Mouse (Mus musculus) hindbrain, embryonic 13.5 days (tissue): ENCODE results near the gene F5. TPM values are rescaled to one million over a fixed set of nuclear protein-coding genes. Genes with fewer than 3 reads are reported as not detected.

ENCODE experiments used
- ATAC-seq: fragments of 200-750 bp; cut with Nextera tagmentation; 2 replicates; pipeline ENCODE4 v1.8.0; 2017; ENCODE audit warnings: moderate TSS enrichment; ENCODE audit not compliant: low FRiP score
- H3K27ac ChIP-seq: fragments of 300-500 bp; sonication (generic); 2 replicates; pipeline ENCODE4 v1.5.1; 2015; ENCODE audit warnings: inconsistent platforms, mild to moderate bottlenecking, moderate library complexity
- H3K27me3 ChIP-seq: fragments of 300-500 bp; sonication (generic); 2 replicates; pipeline ENCODE4 v1.6.1; 2015; ENCODE audit warnings: mild to moderate bottlenecking, inconsistent platforms
- H3K36me3 ChIP-seq: fragments of 300-500 bp; sonication (generic); 2 replicates; pipeline ENCODE4 v1.6.1; 2015; ENCODE audit warnings: mild to moderate bottlenecking, inconsistent platforms
- H3K4me1 ChIP-seq: fragments of 300-500 bp; sonication (generic); replicated peaks from 2 replicates; pipeline ENCODE4 v1.6.1; 2015; ENCODE audit warnings: inconsistent platforms
- H3K4me2 ChIP-seq: fragments of 300-500 bp; sonication (generic); 2 replicates; pipeline ENCODE4 v1.6.1; 2015; ENCODE audit warnings: inconsistent platforms, mild to moderate bottlenecking, moderate library complexity
- H3K4me3 ChIP-seq: fragments of 300-500 bp; sonication (generic); 2 replicates; pipeline ENCODE4 v1.5.1; 2015; ENCODE audit warnings: mild to moderate bottlenecking, inconsistent platforms
- H3K9ac ChIP-seq: fragments of 300-500 bp; sonication (generic); 2 replicates; pipeline ENCODE4 v1.6.1; 2015; ENCODE audit warnings: mild to moderate bottlenecking, inconsistent platforms
- H3K9me3 ChIP-seq: fragments of 300-500 bp; sonication (generic); 2 replicates; pipeline ENCODE4 v1.6.1; 2016; ENCODE audit warnings: inconsistent platforms
- WGBS: fragments of 180-500 bp; shearing (Covaris S2); methylation state at CpG from one replicate; pipeline ENCODE4 v1.1.7; 2015; 5-methylcytosine and 5-hydroxymethylcytosine counted together
- polyA plus RNA-seq: library from polyadenylated mRNA; unstranded; fragments of >200 nt; fragmentation: Nextera tagmentation; extraction: Ambion mirVana; gene quantifications from 2 replicates; pipeline ENCODE4 v1.2.1, GENCODE M21; 2015

Gene F5
- polyA plus RNA-seq, 1 experiment from 2014 or later: 0.10 TPM

DNA sequence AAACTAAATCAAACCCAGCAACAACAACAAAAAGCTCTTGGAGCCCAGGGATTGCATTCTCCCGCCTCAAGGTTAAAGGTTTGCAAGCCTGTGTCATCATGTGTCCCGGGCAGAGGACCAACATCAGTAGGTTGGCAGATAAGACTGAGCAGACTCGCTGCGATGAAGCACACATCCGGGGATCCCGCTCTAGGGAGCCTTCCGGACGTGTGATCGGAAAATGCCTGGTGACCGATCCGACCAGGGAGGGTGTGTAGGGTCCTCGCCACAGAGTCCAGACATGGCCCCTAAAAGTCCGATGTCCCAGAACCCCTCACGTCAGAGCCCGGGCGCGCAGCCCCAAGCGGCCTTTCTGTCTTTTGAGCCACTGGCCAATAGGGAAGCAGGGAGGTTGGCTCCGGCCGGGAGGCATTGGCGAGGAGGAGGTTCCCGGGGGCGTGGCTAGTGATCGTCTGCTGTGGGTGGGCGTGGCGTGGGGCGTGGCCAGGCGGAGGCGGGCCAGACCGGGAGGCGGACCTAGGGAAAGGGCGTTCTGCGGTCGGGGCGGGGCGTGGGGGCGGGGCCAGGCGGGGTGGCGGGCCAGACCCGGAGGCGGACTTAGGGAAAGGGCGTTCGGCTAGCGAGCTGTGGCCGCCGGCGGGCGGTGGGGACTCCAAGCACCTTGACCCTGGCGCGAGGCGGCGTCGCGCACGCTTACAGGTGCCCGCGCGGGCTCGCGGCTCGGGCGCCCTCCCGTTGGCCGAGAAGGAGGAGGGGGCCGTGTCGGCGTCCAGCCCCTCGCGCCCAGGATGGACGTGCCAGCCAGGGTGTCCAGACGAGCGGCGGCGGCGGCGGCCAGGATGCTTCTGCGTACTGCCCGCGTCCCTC, 97.1 kb downstream of the F5 start, which contains the start of gene Slc19a2:
Gene Slc19a2, plus strand, starts transcription at position 582 of the 867 bp plus-strand sequence.
- Histone ChIP-seq H3K4me3 (peak within 1 kb of the TSS; percentile 74), H3K9ac (peak within 1 kb of the TSS; percentile 78), H3K27me3 (peaks cover 12% of the 10 kb centered on the region; the same call in 1 of the 2 replicates), H3K9me3 (no peaks in the 10 kb centered on the region), H3K4me1 (peaks cover 26% of the 10 kb centered on the region), H3K4me2 (peak within 1 kb of the TSS; percentile 76), H3K36me3 (no peaks in the 10 kb centered on the region), H3K27ac (peak within 1 kb of the TSS; percentile 80)
- ATAC-seq: peak; percentile 97
- WGBS: under 1% methylated on average over 68 of the region's 79 CpGs

DNA sequence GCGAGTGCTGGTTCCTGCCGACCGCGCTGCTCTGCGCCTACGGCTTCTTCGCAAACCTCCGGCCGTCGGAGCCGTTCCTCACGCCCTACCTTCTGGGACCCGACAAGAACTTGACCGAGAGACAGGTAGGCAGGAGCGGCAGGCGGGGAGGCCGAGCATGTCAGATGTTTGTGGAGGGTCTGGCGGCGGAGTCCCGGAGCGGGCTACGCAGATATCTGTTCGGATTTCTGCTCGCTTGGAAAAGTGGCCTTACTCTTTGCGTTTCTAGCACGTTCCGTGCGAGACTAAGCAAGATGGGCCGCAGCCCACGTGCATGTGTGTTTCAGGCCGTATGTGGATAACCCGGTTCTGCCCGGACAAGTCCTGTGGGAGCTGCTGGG, 97.7 kb downstream of the F5 start:
- Histone ChIP-seq H3K9ac (peak overlapping the region; percentile 78), H3K27me3 (peaks cover 12% of the 10 kb centered on the region; the same call in 1 of the 2 replicates), H3K9me3 (no peaks in the 10 kb centered on the region), H3K36me3 (no peaks in the 10 kb centered on the region), H3K4me2 (peak overlapping the region; percentile 76), H3K27ac (peak overlapping the region; percentile 74), H3K4me1 (peaks cover 26% of the 10 kb centered on the region), H3K4me3 (peak overlapping the region; percentile 74)
- under 1% methylated on average over 33 of the region's 33 CpGs for WGBS
- peak; percentile 23 for ATAC-seq

DNA sequence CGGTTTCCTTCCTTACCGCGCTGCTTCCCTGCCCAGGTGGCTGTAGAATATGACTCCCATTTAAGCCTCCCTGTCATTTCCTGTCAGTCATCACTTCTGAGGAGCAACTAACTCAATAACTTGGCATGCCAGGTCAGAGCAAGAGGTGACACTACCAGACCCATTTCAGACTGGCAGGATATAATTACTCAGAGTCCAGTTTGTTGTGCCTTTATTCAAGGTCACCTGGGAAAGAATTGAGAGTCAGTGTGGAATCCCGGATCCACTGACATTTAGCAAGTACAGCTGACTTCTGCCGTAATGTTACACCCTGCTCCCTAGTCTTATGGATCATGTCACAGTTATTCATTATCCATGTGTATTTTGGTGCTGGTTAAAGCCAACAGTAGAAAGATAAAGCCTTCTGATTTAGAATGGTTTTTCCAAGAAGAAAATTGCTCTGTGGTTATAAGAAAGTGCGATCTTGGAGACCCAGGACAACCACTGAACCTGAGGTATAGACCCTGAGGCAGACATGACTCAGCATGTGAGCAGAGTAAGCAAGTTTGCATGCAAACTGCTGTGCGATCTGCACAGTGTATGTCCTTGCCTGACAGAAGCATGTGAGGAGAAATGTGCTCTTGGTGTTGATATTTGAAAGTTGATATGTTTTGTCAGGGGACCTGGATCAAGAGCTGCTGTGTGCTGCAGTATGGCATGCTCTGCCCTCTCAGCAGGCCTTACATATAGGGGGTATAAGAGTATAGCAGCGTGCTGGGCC, 98.9 kb downstream of the F5 start:
- H3K27me3 ChIP-seq: peaks cover 12% of the 10 kb centered on the region; the same call in 1 of the 2 replicates
- H3K36me3 ChIP-seq: no peaks in the 10 kb centered on the region
- 68% methylated on average over 8 of the region's 8 CpGs for WGBS
- H3K4me1 ChIP-seq: peaks cover 26% of the 10 kb centered on the region
- H3K27ac ChIP-seq: no peak overlapping the region
- H3K4me2 ChIP-seq: peak overlapping the region; percentile 76
- peak overlapping the region; percentile 78; the same call in 1 of the 2 replicates for H3K9ac ChIP-seq
- no peak for ATAC-seq
- no peaks in the 10 kb centered on the region for H3K9me3 ChIP-seq
- peak overlapping the region; percentile 74 for H3K4me3 ChIP-seq

DNA sequence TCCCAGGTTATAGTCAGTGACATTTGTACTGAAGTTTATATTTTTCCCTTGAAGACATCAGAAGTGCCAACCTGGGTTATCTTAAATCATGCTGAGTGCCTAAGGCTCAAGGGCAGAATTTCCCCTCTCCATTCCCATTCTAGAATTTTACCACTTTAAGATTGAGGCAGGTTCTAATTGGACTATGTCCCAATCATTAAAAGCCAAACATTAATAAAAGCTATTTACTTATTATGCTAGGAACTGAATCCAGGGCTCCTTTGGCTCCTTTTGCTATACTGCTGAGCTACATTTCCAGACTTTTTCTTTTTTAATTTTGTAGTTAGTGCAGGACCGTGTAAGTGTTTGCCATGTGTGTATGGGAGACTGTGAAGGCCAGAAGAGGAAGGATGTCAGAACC, 99.8 kb downstream of the F5 start:
- Histone ChIP-seq H3K4me2 (no peak overlapping the region), H3K27me3 (peaks cover 12% of the 10 kb centered on the region; the same call in 1 of the 2 replicates), H3K9me3 (no peaks in the 10 kb centered on the region), H3K36me3 (no peaks in the 10 kb centered on the region), H3K9ac (no peak overlapping the region), H3K27ac (no peak overlapping the region), H3K4me3 (no peak overlapping the region), H3K4me1 (peaks cover 26% of the 10 kb centered on the region)
- ATAC-seq: no peak
- 95% methylated on average over 1 of the region's 1 CpGs for WGBS

GRCm38 (mm10) chr1:164252551-164252950, 100.9 kb downstream of the F5 start:
- H3K4me2 ChIP-seq: no peak overlapping the region
- H3K4me3 ChIP-seq: no peak overlapping the region
- H3K27me3 ChIP-seq: peaks cover 12% of the 10 kb centered on the region; the same call in 1 of the 2 replicates
- H3K9ac ChIP-seq: no peak overlapping the region
- no peaks in the 10 kb centered on the region for H3K9me3 ChIP-seq
- WGBS: 84% methylated on average over 5 of the region's 5 CpGs
- peaks cover 24% of the 10 kb centered on the region for H3K4me1 ChIP-seq
- H3K36me3 ChIP-seq: peaks cover 7% of the 10 kb centered on the region
- ATAC-seq: no peak
- no peak overlapping the region for H3K27ac ChIP-seq

GRCm38 (mm10) chr1:164254836-164255235, 103.2 kb downstream of the F5 start:
- WGBS: 87% methylated on average over 3 of the region's 3 CpGs
- peaks cover 12% of the 10 kb centered on the region for H3K4me1 ChIP-seq
- H3K36me3 ChIP-seq: peaks cover 7% of the 10 kb centered on the region
- H3K4me2 ChIP-seq: no peak overlapping the region
- H3K9ac ChIP-seq: no peak overlapping the region
- H3K4me3 ChIP-seq: no peak overlapping the region
- no peaks in the 10 kb centered on the region for H3K9me3 ChIP-seq
- ATAC-seq: no peak
- H3K27ac ChIP-seq: no peak overlapping the region
- H3K27me3 ChIP-seq: peaks cover 11% of the 10 kb centered on the region; the same call in 1 of the 2 replicates

GRCm38 (mm10) chr1:164260171-164261028, 108.8 kb downstream of the F5 start:
- WGBS: 89% methylated on average over 16 of the region's 16 CpGs
- Histone ChIP-seq H3K4me1 (no peaks in the 10 kb centered on the region), H3K27ac (no peak overlapping the region), H3K9me3 (no peaks in the 10 kb centered on the region), H3K27me3 (no peaks in the 10 kb centered on the region), H3K4me3 (no peak overlapping the region), H3K36me3 (peaks cover 25% of the 10 kb centered on the region), H3K4me2 (no peak overlapping the region), H3K9ac (no peak overlapping the region)
- ATAC-seq: no peak

DNA sequence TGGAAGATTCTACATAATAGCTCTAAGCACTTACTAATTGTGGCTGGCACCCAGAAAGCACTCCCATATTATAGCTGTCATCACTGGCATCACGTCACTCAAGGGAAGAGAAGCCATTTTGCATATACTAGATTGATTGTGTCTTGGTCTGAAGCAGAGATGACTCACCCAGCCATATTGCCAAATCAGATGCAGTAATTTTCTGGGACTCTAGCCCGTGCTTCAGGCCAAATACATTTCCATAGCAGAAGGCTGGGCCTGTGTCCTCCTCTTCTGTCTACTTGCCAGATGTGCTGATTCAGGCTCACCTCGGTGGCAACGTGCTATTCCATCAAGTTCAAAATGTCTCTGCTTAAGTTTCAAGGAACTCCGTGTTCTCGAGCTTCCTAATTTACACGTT, 109.9 kb downstream of the F5 start:
- no peak overlapping the region for H3K9ac ChIP-seq
- H3K27me3 ChIP-seq: no peaks in the 10 kb centered on the region
- no peaks in the 10 kb centered on the region for H3K4me1 ChIP-seq
- ATAC-seq: no peak
- WGBS: 93% methylated on average over 7 of the region's 7 CpGs
- H3K4me2 ChIP-seq: no peak overlapping the region
- H3K4me3 ChIP-seq: no peak overlapping the region
- no peak overlapping the region for H3K27ac ChIP-seq
- H3K36me3 ChIP-seq: peaks cover 25% of the 10 kb centered on the region
- H3K9me3 ChIP-seq: no peaks in the 10 kb centered on the region

Other genes starting within 250 kb of the F5 start
- 16.5 and 18.5 TPM in 2 replicates for gene Scyl3, start 222.7 kb upstream of the F5 start, polyA plus RNA-seq
- 7.8 and 8.4 TPM in 2 replicates for gene BC055324, start 157.0 kb upstream of the F5 start, polyA plus RNA-seq
- 7.3 and 8.5 TPM in 2 replicates for gene Mettl18, start 156.9 kb upstream of the F5 start, polyA plus RNA-seq
- gene Sele, start 103.6 kb upstream of the F5 start, polyA plus RNA-seq: not detected in 2 replicates
- gene Sell, start 89.9 kb upstream of the F5 start, polyA plus RNA-seq: 0.09 and 0.17 TPM in 2 replicates
- 0.13 TPM in 1 of 2 replicates, not detected in the other for gene Selp, start 36.6 kb upstream of the F5 start, polyA plus RNA-seq
- 5.8 and 7.1 TPM in 2 replicates for gene Slc19a2, start 97.2 kb downstream of the F5 start, polyA plus RNA-seq
- gene Ccdc181, start 123.7 kb downstream of the F5 start, polyA plus RNA-seq: 22.7 TPM in 2 replicates
- 30.1 and 30.3 TPM in 2 replicates for gene Nme7, start 152.3 kb downstream of the F5 start, polyA plus RNA-seq
- gene Blzf1, start 155.7 kb downstream of the F5 start, polyA plus RNA-seq: 32.1 and 33.0 TPM in 2 replicates